In the genomic region with DNA sequence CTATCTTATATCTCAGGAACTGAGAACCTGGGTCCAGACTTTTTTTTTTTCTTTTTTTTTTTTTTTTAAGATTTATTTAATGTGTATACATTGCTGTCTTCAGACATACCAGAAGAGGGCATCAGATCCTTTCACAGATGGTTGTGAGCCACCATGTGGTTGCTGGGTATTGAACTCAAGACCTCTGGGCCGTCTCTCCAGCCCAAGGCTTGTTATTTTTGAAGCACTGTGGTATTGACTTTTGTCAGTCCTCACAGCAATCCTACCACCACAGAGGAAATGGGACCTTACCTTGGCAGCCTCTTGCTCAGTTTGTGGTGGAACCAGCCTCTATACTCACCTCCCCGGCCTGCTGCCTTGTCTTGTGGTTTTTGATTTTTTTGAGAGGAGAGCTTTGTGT, we compare ENCODE assay signal across 14 mouse cellular contexts.
DNase-seq lines count a peak whose midpoint lies in the region; TF ChIP-seq lines count a peak whose summit lies in the region.
"Had no signal": no experiment of that assay in that cellular context is flagged by ENCODE, and none has a peak within 500 bp of the region (broad histone marks: within the 10 kb centered on the region; RNA-seq: fewer than 3 reads in every experiment).

No protein-coding gene starts in this region.

- TF ChIP-seq CTCF in layer of hippocampus, adult 2 months (conservative IDR thresholded peaks at IDR 0.05) = peak; percentile 67

- DNase-seq in layer of hippocampus, adult 2 months (ENCODE audit: low spot score in 2 of 2) = no peak
- no peak for DNase-seq in layer of hippocampus, postnatal 36 days
- DNase-seq in thymus, postnatal 4 days = peak; percentile 17
- DNase-seq in thymus, adult 18-20 months = no peak
- peak; percentile 64 for DNase-seq in NIH3T3 (ENCODE audit: low read depth)
- DNase-seq in urinary bladder, postnatal 36 days (ENCODE audit: low spot score in 2 of 2) = no peak
- DNase-seq in adrenal gland, adult 18-20 months (ENCODE audit: low spot score in 2 of 2) = no peak
- DNase-seq: adrenal gland, postnatal 25 days; heart, postnatal 4 days; kidney, adult 9 months; right cerebral cortex, postnatal 14 days had no signal

- H3K27ac ChIP-seq in layer of hippocampus, adult 2 months = 0 out of 2 replicates have a peak overlapping the region, but pooled peaks have one; percentile 39
- H3K27ac ChIP-seq: embryonic facial prominence, embryonic 10.5 days; liver, embryonic 12.5 days; macrophage had no signal

- no peak overlapping the region for H3K4me3 ChIP-seq in layer of hippocampus, adult 2 months
- H3K4me3 ChIP-seq: embryonic facial prominence, embryonic 10.5 days; liver, embryonic 12.5 days had no signal

Comparison
In these comparisons a context has a peak if more than half of its experiments do, and no peak if none do; other contexts are left out.
1. DNase-seq: peak in thymus, postnatal 4 days (single experiment) and NIH3T3 (single experiment); none in layer of hippocampus, adult 2 months (0 of 2), layer of hippocampus, postnatal 36 days (0 of 2), thymus, adult 18-20 months (0 of 2), urinary bladder, postnatal 36 days (0 of 2) and adrenal gland, adult 18-20 months (0 of 2).